Mouse (Mus musculus): ENCODE data around the gene Gabarapl1. TPM values are rescaled to one million over a fixed set of nuclear protein-coding genes. Genes with fewer than 3 reads are reported as not detected.

Gene Gabarapl1
- total RNA-seq, 2 experiments from 2014 or later: 61.3 to 105 TPM

Other genes with a start within 250 kb of the Gabarapl1 start
- gene 4922502D21Rik, start 201.4 kb upstream of the Gabarapl1 start, total RNA-seq (2021): not detected
- gene Clec12a, start 190.5 kb upstream of the Gabarapl1 start, total RNA-seq (2021): under 1 TPM; 0.16 to 0.17 TPM
- gene Clec12b, start 147.3 kb upstream of the Gabarapl1 start, total RNA-seq (2021): not detected
- gene Clec1b, start 135.9 kb upstream of the Gabarapl1 start, total RNA-seq (2021): not detected
- not detected for gene Clec9a, start 124.3 kb upstream of the Gabarapl1 start, total RNA-seq (2021)
- 1 to 10 TPM; 1.6 to 1.8 TPM for gene Clec1a, start 81.2 kb upstream of the Gabarapl1 start, total RNA-seq (2021)
- gene Olr1, start 26.0 kb upstream of the Gabarapl1 start, total RNA-seq (2021): under 1 TPM in 1 of 2 experiments, not detected in 1; 0.31 TPM
- not detected for gene Tmem52b, start 20.6 kb upstream of the Gabarapl1 start, total RNA-seq (2021)
- gene Klre1, start 44.7 kb downstream of the Gabarapl1 start, total RNA-seq (2021): not detected
- gene Klrd1, start 58.6 kb downstream of the Gabarapl1 start, total RNA-seq (2021): not detected
- not detected for gene Klrk1, start 90.7 kb downstream of the Gabarapl1 start, total RNA-seq (2021)
- gene Klrc3, start 110.2 kb downstream of the Gabarapl1 start, total RNA-seq (2021): not detected
- gene Klrc2, start 127.5 kb downstream of the Gabarapl1 start, total RNA-seq (2021): not detected
- not detected for gene Klrc1, start 145.8 kb downstream of the Gabarapl1 start, total RNA-seq (2021)
- gene Klri1, start 184.0 kb downstream of the Gabarapl1 start, total RNA-seq (2021): not detected
- gene Klri2, start 207.3 kb downstream of the Gabarapl1 start, total RNA-seq (2021): not detected

Measured in gastrocnemius, adult 18-20 months (tissue).